Mouse (Mus musculus) hindbrain, embryonic 15.5 days (tissue): ENCODE results near the gene Gnl3l. TPM values are rescaled to one million over a fixed set of nuclear protein-coding genes. Genes with fewer than 3 reads are reported as not detected.
A peak's percentile ranks its signal among the peaks of the same experiment; 100 is the strongest.

Experiments used
- ATAC-seq: fragments of 200-750 bp; cut with Nextera tagmentation; 2 replicates; pipeline ENCODE4 v1.8.0; 2017; ENCODE audit warnings: low read depth, moderate number of reproducible peaks, moderate TSS enrichment; ENCODE audit not compliant: low FRiP score
- H3K27ac ChIP-seq: fragments of 300-500 bp; sonication (generic); replicated peaks from 2 replicates; pipeline ENCODE4 v1.5.1; 2015; ENCODE audit warnings: mild to moderate bottlenecking, inconsistent platforms
- H3K27me3 ChIP-seq: fragments of 300-500 bp; sonication (generic); 2 replicates; pipeline ENCODE4 v1.6.1; 2015; ENCODE audit warnings: control low read depth, inconsistent platforms
- H3K36me3 ChIP-seq: fragments of 300-500 bp; sonication (generic); 2 replicates; pipeline ENCODE4 v1.6.1; 2015; ENCODE audit warnings: control low read depth, inconsistent platforms
- H3K4me1 ChIP-seq: fragments of 300-500 bp; sonication (generic); replicated peaks from 2 replicates; pipeline ENCODE4 v1.6.1; 2015; ENCODE audit warnings: control low read depth, inconsistent platforms
- H3K4me2 ChIP-seq: fragments of 300-500 bp; sonication (generic); 2 replicates; pipeline ENCODE4 v1.6.1; 2015; ENCODE audit warnings: moderate library complexity, mild to moderate bottlenecking, inconsistent platforms
- H3K4me3 ChIP-seq: fragments of 300-500 bp; sonication (generic); 2 replicates; pipeline ENCODE4 v1.5.1; 2015; ENCODE audit warnings: mild to moderate bottlenecking, inconsistent platforms
- H3K9ac ChIP-seq: fragments of 300-500 bp; sonication (generic); 2 replicates; pipeline ENCODE4 v1.6.1; 2015; ENCODE audit warnings: inconsistent platforms
- H3K9me3 ChIP-seq: fragments of 300-500 bp; sonication (generic); 2 replicates; pipeline ENCODE4 v1.6.1; 2016; ENCODE audit warnings: control low read depth, inconsistent platforms
- WGBS: fragments of 180-500 bp; shearing (Covaris S2); methylation state at CpG from one replicate; pipeline ENCODE4 v1.1.7; 2015; 5-methylcytosine and 5-hydroxymethylcytosine counted together
- polyA plus RNA-seq: library from polyadenylated mRNA; unstranded; fragments of >200 nt; fragmentation: Nextera tagmentation; extraction: Ambion mirVana; gene quantifications from 2 replicates; pipeline ENCODE4 v1.2.1, GENCODE M21; 2015

Gene Gnl3l
- polyA plus RNA-seq: 83.2 and 85.0 TPM in 2 replicates

DNA sequence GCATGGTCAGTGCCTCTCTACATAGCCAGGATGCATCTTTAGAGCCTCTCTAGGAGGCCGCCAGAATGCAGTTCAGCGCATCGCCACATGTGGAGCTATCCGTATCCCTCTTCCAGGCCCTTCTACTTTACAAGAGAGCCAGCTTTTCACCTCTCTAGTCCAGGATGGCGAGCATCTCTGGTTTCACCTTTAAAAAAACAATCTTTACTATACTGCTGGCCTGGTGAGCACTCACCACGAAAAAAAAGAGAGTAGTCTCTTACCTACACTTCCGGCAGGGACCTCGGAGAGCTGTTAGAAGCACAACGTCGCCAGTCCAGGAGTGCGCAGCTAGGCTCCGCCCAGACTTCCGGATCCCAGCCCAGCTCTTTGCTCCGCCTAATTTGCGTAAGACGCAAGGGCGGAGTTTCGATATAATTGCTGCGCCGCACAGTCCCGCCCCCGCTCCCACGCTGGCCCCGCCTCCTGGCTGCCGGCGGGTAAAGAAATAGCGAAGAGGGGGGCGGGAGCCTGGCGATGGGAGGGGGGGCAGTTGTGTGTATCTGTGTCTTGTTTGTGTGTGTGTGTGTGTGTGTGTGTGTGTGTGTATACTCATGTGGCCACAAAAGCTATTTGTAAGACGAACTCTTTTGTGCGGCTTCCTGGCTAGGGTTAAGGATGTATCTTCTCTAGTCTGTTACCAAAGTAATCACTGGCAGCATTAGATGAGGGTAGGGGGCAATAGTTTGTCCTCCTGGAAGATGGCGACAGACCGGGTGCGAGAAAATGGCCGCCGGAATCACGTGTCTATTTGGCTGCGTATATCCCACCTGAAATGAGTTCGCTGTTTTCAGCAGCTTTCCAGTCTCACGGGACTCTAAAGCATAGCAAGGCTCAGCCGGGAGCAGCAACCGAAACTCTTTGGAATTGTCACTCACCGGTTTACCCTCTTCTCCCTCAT lies at the start of gene Gnl3l:
Gene Gnl3l (minus strand): TSS at position 385 of the 940 bp plus-strand sequence.
- ATAC-seq: peak; percentile 98
- 19% methylated on average over 43 of the region's 43 CpGs for WGBS
- Histone ChIP-seq H3K27me3 (no peaks in the 10 kb centered on the region), H3K4me1 (no peaks in the 10 kb centered on the region), H3K4me2 (peak within 1 kb of the TSS; percentile 57), H3K4me3 (peak within 1 kb of the TSS; percentile 49), H3K36me3 (0 out of 2 replicates have a peak, but pooled peaks cover 3% of the 10 kb centered on the region), H3K9ac (peak within 1 kb of the TSS; percentile 49), H3K27ac (peak within 1 kb of the TSS; percentile 83), H3K9me3 (no peaks in the 10 kb centered on the region)

DNA sequence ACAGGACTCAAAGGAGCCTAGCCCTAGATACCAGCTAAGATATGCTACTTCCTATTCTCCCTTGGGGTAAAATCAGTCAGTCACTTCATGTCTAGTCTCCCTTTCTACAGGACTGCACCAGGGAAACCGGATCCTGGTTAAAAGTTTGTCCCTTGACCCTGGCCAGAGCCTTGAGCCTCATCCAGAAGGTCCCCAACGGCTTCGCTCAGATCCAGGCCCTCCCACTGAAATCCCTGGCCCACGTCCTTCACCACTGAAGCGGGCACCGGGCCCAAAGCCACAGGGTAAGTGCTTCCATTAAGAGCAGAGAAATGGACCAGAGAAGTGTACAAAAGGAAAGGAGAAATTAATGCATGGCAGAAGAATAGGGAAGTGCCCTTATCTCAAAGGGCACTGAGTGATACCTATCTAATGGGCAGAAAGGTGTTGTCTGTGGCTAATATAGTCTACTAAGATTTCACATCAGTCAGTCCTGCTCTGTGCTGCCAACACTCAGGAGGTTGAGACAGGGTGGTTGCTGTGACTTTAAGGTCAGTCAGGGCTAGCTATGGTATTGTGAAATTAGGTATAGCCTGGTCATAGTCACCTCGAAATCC lies 49.0 kb upstream of the Gnl3l start:
- Histone ChIP-seq H3K27ac (no peak overlapping the region), H3K4me3 (no peak overlapping the region), H3K4me1 (no peaks in the 10 kb centered on the region), H3K9ac (no peak overlapping the region), H3K36me3 (peaks cover 18% of the 10 kb centered on the region; the same call in 1 of the 2 replicates), H3K27me3 (no peaks in the 10 kb centered on the region), H3K9me3 (no peaks in the 10 kb centered on the region), H3K4me2 (no peak overlapping the region)
- ATAC-seq: no peak
- WGBS: 81% methylated on average over 7 of the region's 7 CpGs

DNA sequence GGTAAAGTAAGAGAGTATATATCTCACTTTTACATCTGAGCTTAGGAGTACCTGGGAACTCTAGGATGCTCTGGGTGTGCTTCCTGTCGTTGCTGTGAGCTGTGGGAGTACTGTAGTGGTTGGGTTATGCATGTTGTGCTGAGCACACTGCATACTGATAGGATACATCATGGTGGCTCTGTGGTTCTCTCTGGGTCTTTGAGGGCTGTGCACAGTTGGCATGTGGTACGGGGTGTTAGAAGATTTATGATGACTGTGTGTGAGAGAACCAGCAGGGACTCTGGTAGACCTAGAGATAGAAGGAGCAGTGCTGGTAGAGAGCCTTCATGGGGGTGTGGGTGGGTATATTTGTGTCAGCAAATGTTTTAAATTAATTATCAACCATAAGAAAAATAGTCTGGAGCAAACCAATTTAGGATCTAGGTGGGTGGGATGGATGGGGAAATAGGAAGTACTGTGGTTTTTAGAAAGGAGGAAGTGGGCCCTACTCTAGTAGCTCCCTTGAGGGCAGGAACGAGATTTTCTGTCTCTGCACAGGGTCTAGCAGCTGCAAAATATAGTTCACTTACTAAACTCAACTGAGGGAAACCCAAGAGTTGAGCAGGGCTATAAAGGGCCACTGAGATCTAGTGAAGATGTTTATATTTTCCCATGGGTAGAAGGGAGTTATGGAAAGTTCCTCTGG lies 44.6 kb upstream of the Gnl3l start:
- H3K27me3 ChIP-seq: no peaks in the 10 kb centered on the region
- 74% methylated on average over 3 of the region's 3 CpGs for WGBS
- no peaks in the 10 kb centered on the region for H3K4me1 ChIP-seq
- no peak overlapping the region for H3K9ac ChIP-seq
- no peaks in the 10 kb centered on the region for H3K9me3 ChIP-seq
- no peak overlapping the region for H3K4me3 ChIP-seq
- no peaks in the 10 kb centered on the region for H3K36me3 ChIP-seq
- no peak overlapping the region for H3K27ac ChIP-seq
- ATAC-seq: no peak
- H3K4me2 ChIP-seq: no peak overlapping the region

- no peak for ATAC-seq
- H3K9ac ChIP-seq: no peak overlapping the region
- 89% methylated on average over 1 of the region's 1 CpGs for WGBS
- H3K4me1 ChIP-seq: 0 out of 2 replicates have a peak, but pooled peaks cover 2% of the 10 kb centered on the region
- H3K9me3 ChIP-seq: no peaks in the 10 kb centered on the region
- H3K36me3 ChIP-seq: no peaks in the 10 kb centered on the region
- H3K4me2 ChIP-seq: no peak overlapping the region
- no peak overlapping the region for H3K4me3 ChIP-seq
- H3K27me3 ChIP-seq: no peaks in the 10 kb centered on the region
- no peak overlapping the region for H3K27ac ChIP-seq
Observed at GRCm38 (mm10) chrX:151059346-151059745, 42.2 kb upstream of the Gnl3l start.

GRCm38 (mm10) chrX:151055559-151055958 lies 38.4 kb upstream of the Gnl3l start:
- Histone ChIP-seq H3K9ac (no peak overlapping the region), H3K27ac (no peak overlapping the region), H3K36me3 (no peaks in the 10 kb centered on the region), H3K4me1 (peaks cover 13% of the 10 kb centered on the region; the same call in 1 of the 2 replicates), H3K4me2 (no peak overlapping the region), H3K27me3 (no peaks in the 10 kb centered on the region), H3K9me3 (no peaks in the 10 kb centered on the region), H3K4me3 (no peak overlapping the region)
- 14% methylated on average over 1 of the region's 1 CpGs for WGBS
- ATAC-seq: no peak

DNA sequence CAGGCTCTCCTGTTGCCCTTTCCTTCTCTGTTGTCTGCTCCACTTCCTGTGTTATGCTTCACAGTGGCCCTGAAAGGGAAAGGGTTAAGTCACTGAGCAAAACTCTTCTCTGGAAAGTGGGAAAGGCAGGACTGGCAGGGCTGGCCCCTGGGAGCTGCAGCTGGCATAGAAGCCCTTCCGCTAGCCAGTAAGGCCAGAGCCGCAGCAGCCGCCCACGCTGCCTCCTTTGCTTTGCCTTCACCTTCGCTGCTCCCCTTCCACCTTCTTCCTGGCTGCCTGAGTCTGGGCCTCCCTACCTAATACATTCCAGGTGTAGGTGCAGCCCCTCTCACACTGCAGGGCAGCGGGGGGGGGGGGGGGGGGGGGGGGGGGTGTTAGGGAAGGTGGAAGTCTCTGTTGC lies 37.4 kb upstream of the Gnl3l start:
- no peak overlapping the region for H3K27ac ChIP-seq
- H3K9me3 ChIP-seq: no peaks in the 10 kb centered on the region
- H3K4me1 ChIP-seq: peaks cover 24% of the 10 kb centered on the region
- H3K4me3 ChIP-seq: no peak overlapping the region
- 60% methylated on average over 2 of the region's 6 CpGs for WGBS
- ATAC-seq: no peak
- H3K36me3 ChIP-seq: no peaks in the 10 kb centered on the region
- H3K27me3 ChIP-seq: no peaks in the 10 kb centered on the region
- no peak overlapping the region for H3K9ac ChIP-seq
- peak overlapping the region; percentile 13; the same call in 1 of the 2 replicates for H3K4me2 ChIP-seq

DNA sequence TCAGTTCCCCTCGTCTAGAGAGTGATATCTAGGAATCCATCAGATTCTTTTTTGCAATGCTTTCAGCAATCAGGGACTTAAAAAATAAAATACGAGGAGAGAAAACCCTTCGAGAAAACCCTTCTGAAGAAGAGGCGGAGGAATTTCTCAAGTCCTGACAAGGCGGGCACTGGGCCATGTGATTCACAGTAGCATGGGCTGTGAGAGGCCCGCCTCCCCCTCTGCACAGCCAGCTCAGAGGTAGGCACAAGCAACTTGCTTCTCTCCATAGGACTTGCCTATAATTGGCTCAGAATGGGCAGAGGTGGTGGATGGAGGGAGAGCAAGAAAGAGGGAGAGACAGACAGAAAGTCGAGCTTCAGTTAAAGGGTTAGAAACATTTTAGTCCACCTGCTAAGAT lies 33.2 kb upstream of the Gnl3l start:
- ATAC-seq: no peak
- Histone ChIP-seq H3K4me3 (no peak overlapping the region), H3K27ac (no peak overlapping the region), H3K9ac (no peak overlapping the region), H3K27me3 (no peaks in the 10 kb centered on the region), H3K36me3 (no peaks in the 10 kb centered on the region), H3K4me1 (peaks cover 37% of the 10 kb centered on the region), H3K4me2 (peak overlapping the region; percentile 66; the same call in 1 of the 2 replicates), H3K9me3 (no peaks in the 10 kb centered on the region)
- 65% methylated on average over 7 of the region's 7 CpGs for WGBS

GRCm38 (mm10) chrX:151049661-151050215 lies 32.6 kb upstream of the Gnl3l start:
- peak overlapping the region; percentile 66 for H3K4me2 ChIP-seq
- H3K9ac ChIP-seq: no peak overlapping the region
- ATAC-seq: no peak
- peaks cover 37% of the 10 kb centered on the region for H3K4me1 ChIP-seq
- peak overlapping the region; percentile 71 for H3K4me3 ChIP-seq
- H3K27ac ChIP-seq: no peak overlapping the region
- H3K27me3 ChIP-seq: no peaks in the 10 kb centered on the region
- H3K9me3 ChIP-seq: no peaks in the 10 kb centered on the region
- WGBS: 48% methylated on average over 8 of the region's 8 CpGs
- H3K36me3 ChIP-seq: no peaks in the 10 kb centered on the region

- peak; percentile 61 for ATAC-seq
- WGBS: 33% methylated on average over 37 of the region's 56 CpGs
- peak overlapping the region; percentile 86 for H3K9ac ChIP-seq
- no peaks in the 10 kb centered on the region for H3K9me3 ChIP-seq
- no peaks in the 10 kb centered on the region for H3K36me3 ChIP-seq
- peak overlapping the region; percentile 71 for H3K4me3 ChIP-seq
- peak overlapping the region; percentile 95 for H3K27ac ChIP-seq
- H3K27me3 ChIP-seq: no peaks in the 10 kb centered on the region
- H3K4me1 ChIP-seq: peaks cover 28% of the 10 kb centered on the region
- H3K4me2 ChIP-seq: peak overlapping the region; percentile 66
Observed at GRCm38 (mm10) chrX:151047431-151048058, 30.4 kb upstream of the Gnl3l start.

GRCm38 (mm10) chrX:151046777-151047430 lies 29.8 kb upstream of the Gnl3l start:
- H3K4me1 ChIP-seq: peaks cover 28% of the 10 kb centered on the region
- peak overlapping the region; percentile 71 for H3K4me3 ChIP-seq
- H3K27ac ChIP-seq: peak overlapping the region; percentile 95
- no peaks in the 10 kb centered on the region for H3K27me3 ChIP-seq
- WGBS: 31% methylated on average over 56 of the region's 62 CpGs
- peak overlapping the region; percentile 86 for H3K9ac ChIP-seq
- H3K36me3 ChIP-seq: no peaks in the 10 kb centered on the region
- peak overlapping the region; percentile 66 for H3K4me2 ChIP-seq
- H3K9me3 ChIP-seq: no peaks in the 10 kb centered on the region
- peak; percentile 92 for ATAC-seq

DNA sequence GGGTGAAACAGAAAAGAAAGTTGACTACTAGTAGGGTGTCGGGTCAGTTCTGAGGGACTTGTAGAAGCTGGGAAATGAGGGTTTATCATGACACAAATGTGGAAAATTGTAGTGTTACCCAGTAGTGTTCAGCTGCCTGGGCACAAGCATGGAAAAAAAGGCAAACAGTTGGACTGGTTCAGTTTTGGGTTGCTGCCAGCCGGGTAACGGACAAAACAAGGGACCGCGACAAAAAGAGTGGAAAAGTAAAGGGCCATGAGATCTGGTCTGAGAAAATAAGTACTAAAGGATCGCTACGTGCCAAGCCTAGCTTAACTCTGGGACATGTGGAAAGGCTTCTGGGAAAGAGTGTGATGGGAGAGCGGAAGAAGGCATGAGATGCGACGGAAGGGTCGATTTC lies 29.2 kb upstream of the Gnl3l start:
- Histone ChIP-seq H3K27me3 (no peaks in the 10 kb centered on the region), H3K27ac (peak overlapping the region; percentile 95), H3K4me3 (peak overlapping the region; percentile 71), H3K4me1 (peaks cover 28% of the 10 kb centered on the region), H3K36me3 (no peaks in the 10 kb centered on the region), H3K9me3 (no peaks in the 10 kb centered on the region), H3K4me2 (peak overlapping the region; percentile 66), H3K9ac (peak overlapping the region; percentile 86; the same call in 1 of the 2 replicates)
- ATAC-seq: no peak
- 42% methylated on average over 11 of the region's 11 CpGs for WGBS
